Mouse (Mus musculus): Measurements from ENCODE around the gene Clip1.

Clip1 gene

DNA sequence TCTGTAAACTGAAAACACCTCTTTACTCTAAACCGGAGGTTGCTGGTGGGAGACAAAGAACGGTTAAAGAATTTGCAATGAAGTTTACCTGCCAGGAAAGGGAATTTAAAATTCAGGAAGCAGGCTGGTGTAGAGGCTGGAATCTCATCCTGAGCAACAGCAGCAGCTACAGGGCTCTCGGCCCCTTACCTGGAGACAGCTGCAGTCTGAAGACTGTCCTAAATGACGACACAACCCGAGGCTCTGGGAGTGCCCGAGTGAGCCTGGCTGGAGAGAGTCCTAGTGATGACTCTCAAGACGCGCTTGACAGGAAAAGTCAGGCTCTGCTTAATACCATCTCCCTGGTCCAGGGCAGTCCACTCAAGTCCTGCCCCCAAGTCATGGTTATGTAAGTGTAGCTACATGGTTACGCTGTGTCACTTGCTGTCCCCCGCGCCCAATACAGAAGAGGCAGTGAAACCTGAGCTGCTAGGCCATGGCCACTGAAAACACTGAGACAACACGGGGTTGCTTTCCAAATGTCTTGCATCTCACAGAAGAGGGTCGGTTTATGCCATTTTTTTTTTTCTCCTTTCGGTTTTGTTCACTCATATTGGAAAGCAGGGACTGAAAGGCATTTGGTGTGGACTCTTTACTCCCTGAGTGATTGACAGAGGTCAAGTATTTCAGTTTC lies 13.5 kb downstream of the Clip1 start:
- in situ Hi-C loops (cut with MboI, MseI): no loop called here

DNA sequence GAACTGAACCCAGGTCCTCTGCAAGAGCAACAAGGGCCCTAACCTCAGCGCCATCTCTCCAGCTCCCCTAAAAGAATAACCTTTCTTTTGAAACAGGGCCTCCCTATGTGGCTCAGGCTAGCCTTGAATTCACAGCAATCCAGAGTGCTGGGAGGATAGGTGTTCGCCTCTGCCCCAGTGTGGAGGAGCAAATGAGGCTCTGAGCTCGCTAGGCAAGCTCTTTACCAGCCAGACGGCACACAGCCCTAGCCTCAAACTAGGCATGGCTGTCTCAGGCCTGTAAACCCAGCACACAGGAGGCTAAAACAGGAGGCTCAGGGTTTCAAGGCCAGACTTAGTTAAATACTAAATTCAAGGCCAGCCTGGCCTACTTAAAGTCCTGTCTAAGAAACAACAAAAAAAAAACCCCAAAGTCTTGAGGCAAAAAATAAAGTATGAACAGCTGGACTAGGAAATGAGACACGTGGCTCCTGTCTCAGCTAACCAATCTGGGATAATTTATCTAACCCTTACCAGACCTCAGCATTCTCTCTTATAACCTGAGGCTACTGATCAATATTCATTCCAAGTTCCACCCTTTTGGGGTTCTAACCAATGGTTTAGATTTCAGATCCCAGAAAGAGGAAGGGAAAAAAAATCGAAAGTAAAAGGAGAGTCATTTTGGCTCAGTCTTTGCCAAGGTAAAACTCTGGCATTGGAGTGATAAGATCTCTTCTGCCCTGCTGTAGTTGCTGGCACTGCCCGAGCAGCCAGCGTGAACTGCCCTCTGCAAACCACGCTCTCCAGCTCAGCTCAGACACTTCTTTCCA lies 14.2 kb downstream of the Clip1 start:
- in situ Hi-C loops (cut with MboI, MseI): loop anchor here in 1 of 2 experiments (10.0 kb wide), 1 partner anchor 585 kb away; no protein-coding TSS in a partner anchor

GRCm38 (mm10) chr5:123667915-123668314 lies 16.5 kb downstream of the Clip1 start:
- in situ Hi-C loops (cut with MboI, MseI): loop anchor here in 1 of 2 experiments (10.0 kb wide), 1 partner anchor 583 kb away; no protein-coding TSS in a partner anchor

DNA sequence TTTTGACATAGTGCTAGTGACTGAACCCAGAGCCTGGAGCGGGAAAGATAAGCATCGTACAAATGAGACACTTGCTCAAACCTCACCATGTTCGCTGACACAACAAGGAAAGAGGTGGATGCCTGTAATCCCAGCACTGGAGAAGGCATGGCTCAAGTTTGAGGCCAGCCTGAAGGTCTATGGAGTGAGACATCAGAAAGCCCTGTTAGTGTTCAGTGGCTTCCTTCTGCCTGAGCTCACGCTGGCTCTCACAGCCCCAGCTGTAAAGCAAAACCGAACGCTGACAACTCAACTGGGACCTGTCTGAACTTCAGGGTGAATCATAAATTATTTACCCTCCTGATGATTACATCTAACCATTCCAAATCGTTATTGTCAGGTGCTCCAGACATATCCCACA lies 18.5 kb downstream of the Clip1 start:
- in situ Hi-C loops (cut with MboI, MseI): loop anchor here in 1 of 2 experiments (10.0 kb wide), 1 partner anchor 581 kb away; no protein-coding TSS in a partner anchor

GRCm38 (mm10) chr5:123664329-123664728 lies 20.1 kb downstream of the Clip1 start:
- in situ Hi-C loops (cut with MboI, MseI): loop anchor here in 1 of 2 experiments (10.0 kb wide), 1 partner anchor 580 kb away; no protein-coding TSS in a partner anchor

DNA sequence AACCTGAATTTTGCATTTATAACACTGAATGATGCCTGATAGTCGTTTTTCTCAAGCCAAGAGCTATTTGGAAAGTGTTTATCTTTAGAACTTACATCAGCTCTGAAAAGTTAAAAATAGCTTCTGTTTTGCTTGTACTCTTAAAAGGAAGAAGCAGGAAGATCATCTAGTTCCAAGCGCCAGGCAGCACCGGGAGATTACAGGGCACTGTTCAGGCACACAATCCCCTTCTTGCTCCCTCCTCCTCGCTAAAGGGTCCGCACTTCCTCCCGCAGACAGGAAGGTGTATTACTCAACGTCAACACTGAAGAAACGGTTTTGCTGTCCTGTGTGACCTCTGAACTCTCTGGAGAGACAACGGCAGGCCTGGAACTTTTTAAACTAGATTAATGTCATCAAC lies 22.4 kb downstream of the Clip1 start:
- in situ Hi-C loops (cut with MboI, MseI): loop anchor here in 1 of 2 experiments (10.0 kb wide), 1 partner anchor 577 kb away; no protein-coding TSS in a partner anchor

DNA sequence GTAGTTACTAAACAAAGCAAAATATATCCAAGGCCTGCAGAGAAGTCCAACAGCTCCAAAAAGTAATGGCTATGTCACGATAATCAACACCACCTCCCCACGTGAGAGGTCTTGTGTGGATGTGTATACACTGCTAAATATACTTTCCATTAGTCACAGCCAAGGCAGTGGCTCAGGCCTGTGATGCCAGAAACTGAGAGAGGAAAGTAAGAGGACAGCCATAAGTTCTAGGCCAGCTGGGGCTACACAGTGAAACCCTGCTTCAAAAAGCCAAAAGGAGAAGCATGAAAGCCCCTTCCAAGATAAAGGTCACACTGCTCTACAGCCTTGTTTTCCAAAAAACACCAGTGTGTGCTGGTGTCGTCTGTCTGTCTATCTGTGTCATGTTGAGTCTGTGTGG lies 22.8 kb downstream of the Clip1 start:
- in situ Hi-C loops (cut with MboI, MseI): loop anchor here in 1 of 2 experiments (10.0 kb wide), 1 partner anchor 577 kb away; no protein-coding TSS in a partner anchor

- in situ Hi-C loops (cut with MboI, MseI): no loop called here
These were observed 26.8 kb downstream of the Clip1 start for GRCm38 (mm10) chr5:123657651-123658050.

- in situ Hi-C loops (cut with MboI, MseI): loop anchor here in 1 of 2 experiments (5.0 kb wide), 1 partner anchor 47 kb away; no protein-coding TSS in a partner anchor
These were observed 29.5 kb downstream of the Clip1 start for GRCm38 (mm10) chr5:123654937-123655336.

- in situ Hi-C loops (cut with MboI, MseI): loop anchor here in 1 of 2 experiments (5.0 kb wide), 1 partner anchor 49 kb away; no protein-coding TSS in a partner anchor
These were observed 31.1 kb downstream of the Clip1 start for GRCm38 (mm10) chr5:123653287-123653801.

DNA sequence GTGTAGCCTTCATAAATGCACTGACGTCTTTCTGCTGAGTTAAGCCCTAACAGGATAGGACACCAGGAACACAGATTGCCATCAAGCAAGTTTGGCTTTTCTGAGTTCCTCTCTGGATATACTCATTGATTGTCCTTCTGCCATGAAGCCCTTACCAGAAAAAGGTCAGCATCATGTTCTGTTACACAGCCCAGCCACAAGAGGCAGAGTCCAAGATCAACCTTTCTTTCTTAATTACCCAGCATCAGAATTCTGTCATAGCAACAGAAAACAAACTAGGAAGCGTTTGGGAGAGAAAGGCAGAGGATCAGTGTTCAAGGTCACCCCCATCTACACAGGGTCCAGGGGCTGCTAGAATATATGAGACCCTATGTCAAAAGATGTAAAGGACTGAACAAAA lies 33.6 kb downstream of the Clip1 start:
- in situ Hi-C loops (cut with MboI, MseI): loop anchor here in 1 of 2 experiments (5.0 kb wide), 1 partner anchor 51 kb away; no protein-coding TSS in a partner anchor

GRCm38 (mm10) chr5:123642401-123642800 lies 42.0 kb downstream of the Clip1 start:
- in situ Hi-C loops (cut with MboI, MseI): no loop called here

DNA sequence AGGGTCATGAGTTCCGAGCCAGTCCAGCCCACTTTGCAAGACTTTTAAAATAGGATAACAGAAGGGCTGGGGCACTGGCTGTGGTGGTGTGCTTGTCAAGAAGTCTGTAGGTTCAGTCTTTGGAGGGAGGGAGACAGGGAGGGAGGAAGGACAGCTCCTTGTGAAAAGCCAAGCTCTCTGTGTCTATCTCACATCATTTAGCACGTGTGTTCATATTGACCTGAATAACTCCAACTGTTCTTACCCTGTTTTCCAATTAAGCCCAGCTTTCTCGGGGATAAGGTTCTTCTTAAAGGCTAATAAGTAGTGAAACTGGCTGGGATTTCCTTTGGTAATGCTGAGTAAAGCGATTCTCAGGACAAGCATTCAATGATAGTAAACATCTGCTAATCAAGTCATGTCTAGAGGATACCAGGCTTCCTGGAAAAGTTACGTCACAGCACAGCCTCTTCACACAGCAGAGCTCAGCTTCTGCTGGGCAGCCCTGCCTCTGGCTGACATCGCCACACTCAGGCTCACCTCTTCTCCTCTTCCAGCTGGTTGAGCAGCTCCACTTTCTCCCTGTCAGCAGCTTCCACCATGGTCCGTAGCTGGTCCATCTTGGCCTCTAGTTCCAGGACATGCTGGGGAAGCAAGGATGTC lies 43.0 kb downstream of the Clip1 start:
- in situ Hi-C loops (cut with MboI, MseI): no loop called here

DNA sequence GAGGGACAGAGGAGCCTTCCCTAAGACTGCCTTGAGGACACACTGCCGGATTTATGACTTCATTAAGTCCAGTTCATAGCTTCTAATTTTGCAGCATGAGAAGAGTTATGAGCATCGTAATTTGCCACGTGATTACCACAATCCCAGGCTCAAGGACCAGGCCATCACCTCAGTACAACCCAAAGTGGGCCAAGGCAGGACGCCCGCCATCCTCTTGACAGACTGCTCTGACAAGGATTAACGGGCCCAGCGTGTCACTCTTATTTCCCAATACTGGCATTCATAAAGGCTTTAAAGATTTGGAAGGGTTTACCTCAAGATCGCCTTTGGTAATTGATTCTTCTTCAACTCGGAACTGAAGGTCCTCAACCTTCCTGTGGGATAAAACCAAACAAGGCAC lies 44.2 kb downstream of the Clip1 start:
- in situ Hi-C loops (cut with MboI, MseI): no loop called here

DNA sequence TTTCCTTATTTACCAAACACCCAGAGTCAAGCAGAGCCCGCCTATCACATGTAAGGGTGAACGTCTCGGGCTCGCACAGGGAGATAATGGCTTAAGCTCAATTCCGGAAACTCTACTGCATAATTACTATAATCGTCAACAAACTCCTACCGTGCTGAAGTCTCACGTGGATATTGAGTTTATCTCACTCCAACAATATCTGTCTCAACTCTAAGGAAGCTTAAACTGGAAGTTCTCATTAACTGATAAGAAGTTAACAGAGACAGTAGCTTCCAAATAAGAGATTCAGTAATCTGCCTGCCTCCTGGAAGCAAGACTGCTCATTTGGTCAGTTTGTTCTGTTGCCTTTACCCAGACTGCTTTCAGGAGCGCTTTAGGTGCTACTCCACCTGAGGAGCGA lies 53.2 kb downstream of the Clip1 start:
- in situ Hi-C loops (cut with MboI, MseI): no loop called here

- in situ Hi-C loops (cut with MboI, MseI): loop anchor here (5.0 kb wide), 1 partner anchor 76 kb away; no protein-coding TSS in a partner anchor
These were observed 57.8 kb downstream of the Clip1 start for GRCm38 (mm10) chr5:123626631-123627030.

DNA sequence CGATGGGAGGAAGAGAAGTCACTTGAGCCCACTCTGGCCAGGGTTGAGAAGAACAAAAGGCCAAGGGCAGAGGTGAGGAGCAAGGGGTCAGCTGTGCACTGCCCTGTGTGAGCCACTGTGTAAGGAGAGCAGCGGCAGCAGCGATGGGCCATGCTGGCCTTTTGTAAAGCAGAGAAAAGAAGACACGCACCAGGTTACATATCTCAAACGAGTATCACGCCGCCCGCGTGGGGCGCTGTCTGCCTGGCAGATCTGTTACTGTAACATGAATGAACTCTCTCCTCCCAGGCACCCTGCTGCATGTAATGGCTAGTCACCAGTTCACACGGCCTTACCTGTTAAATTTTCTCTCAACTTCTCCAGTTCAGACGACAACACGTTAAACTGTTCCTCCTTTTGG lies 62.0 kb downstream of the Clip1 start:
- in situ Hi-C loops (cut with MboI, MseI): no loop called here

DNA sequence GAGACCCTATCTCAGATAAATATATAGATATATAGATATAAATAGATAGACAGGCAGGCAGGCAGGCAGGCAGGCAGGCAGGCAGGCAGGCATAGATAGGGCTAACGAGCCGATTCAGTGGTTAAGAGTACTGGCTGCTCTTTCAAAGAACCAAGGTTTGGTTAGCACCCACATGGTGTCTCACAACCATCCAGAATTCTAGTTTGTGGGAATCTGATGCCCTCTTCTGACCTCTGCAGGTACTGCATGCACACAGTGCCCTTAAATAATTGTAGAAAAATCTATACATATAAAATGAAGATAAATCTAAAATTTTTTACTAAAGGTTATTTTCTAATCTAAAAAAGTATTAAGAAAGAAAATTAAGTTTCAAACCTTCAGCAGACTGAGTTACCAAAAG lies 65.9 kb downstream of the Clip1 start:
- in situ Hi-C loops (cut with MboI, MseI): no loop called here

GRCm38 (mm10) chr5:123614246-123614645 lies 70.2 kb downstream of the Clip1 start:
- in situ Hi-C loops (cut with MboI, MseI): no loop called here

DNA sequence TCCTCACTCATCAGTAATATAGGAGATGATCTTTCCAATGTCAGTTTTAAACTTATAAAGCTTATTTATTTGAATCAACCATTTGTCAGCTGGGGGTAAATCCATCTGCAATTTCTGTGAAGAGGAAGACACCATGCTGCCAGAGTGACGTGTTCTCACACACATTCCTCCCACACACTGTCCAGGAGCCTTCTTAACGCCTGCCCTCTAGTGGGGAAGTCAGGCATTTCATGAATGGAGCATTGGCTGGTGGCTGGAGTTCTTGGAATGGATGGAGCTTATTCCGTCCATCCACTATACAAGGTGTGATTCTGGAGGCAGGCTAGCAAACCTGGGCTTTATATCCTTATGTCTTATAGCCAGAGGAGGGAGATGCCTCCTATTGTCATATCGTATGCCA lies 74.6 kb downstream of the Clip1 start:
- in situ Hi-C loops (cut with MboI, MseI): no loop called here

DNA sequence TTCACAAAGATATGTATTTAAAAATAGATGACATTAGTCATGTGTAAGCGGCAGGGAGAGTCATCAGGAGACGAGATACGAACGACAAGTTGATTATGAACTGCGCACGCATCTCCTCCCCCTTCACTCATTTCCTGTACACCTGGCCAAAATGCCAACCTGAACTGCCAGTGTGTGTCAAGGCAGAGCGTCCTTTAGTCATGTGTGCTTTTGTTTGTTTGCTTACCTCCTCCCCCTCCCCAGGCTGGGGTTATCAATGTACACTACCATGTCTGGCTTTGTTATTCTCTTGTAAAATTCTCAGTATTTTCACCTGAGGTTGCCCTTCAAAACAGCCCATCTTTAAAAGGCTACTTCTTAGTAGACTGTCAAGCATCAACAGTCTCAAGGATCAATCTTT lies 75.0 kb downstream of the Clip1 start:
- in situ Hi-C loops (cut with MboI, MseI): no loop called here
